Mouse (Mus musculus): Measurements from ENCODE around the gene Apol8.

DNA sequence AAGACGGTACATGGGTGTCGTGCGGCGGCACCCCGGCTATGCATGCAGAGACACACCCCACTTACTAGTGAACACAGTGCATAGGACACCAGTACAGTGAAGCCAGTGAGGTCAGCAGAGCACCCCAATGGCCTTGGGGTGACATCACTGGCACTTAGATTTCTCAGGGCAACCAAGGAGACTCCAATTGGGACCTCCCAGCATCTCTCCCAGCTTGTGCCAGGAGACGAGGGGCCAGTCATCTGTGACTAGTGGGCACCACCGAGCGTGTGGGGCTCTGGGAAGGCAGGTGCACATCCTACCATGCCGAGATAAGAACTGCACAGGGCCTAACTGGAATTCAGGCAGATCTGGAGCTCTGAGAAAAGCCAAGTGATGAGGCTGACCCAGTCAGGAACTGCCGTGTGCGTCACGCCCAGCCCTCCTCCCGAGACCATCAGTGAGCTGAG is 38.1 kb upstream of the Apol8 start:
- TF ChIP-seq CTCF (IDR thresholded peaks at IDR 0.05; ENCODE audit: extremely low read depth, insufficient read depth, low read length) (no peak), POLR2A (IDR thresholded peaks at IDR 0.05; ENCODE audit: extremely low read depth, insufficient read depth, low read length) (no peak)
